Mouse (Mus musculus) kidney, embryonic 16.5 days (tissue): ENCODE measurements around the gene Teddm3. TPM values are rescaled to one million over a fixed set of nuclear protein-coding genes. Genes with fewer than 3 reads are reported as not detected.
"Not testable (repeated sequence)": the region's sequence is repeated elsewhere in the genome, so short reads cannot be mapped to it uniquely, and the experiment has no call there.

Experiments used
- ATAC-seq: fragments of 200-750 bp; cut with Nextera tagmentation; 2 replicates; pipeline ENCODE4 v1.8.0; 2017; ENCODE audit warnings: moderate TSS enrichment; ENCODE audit not compliant: low FRiP score, low TSS enrichment
- H3K27ac ChIP-seq: fragments of 300-500 bp; sonication (generic); 2 replicates; pipeline ENCODE4 v1.5.1; 2014; ENCODE audit warnings: low read length
- H3K27me3 ChIP-seq: fragments of 300-500 bp; sonication (generic); 2 replicates; pipeline ENCODE4 v1.6.1; 2014; ENCODE audit warnings: low read length, control low read depth, mixed read lengths; ENCODE audit not compliant: insufficient read depth
- H3K36me3 ChIP-seq: fragments of 300-500 bp; sonication (generic); 2 replicates; pipeline ENCODE4 v1.6.1; 2014; ENCODE audit warnings: low read length, control low read depth, mixed read lengths; ENCODE audit not compliant: insufficient read depth
- H3K4me1 ChIP-seq: fragments of 300-500 bp; sonication (generic); 2 replicates; pipeline ENCODE4 v1.6.1; 2014; ENCODE audit warnings: low read length, control low read depth, mixed read lengths; ENCODE audit not compliant: insufficient read depth
- H3K4me2 ChIP-seq: fragments of 300-500 bp; sonication (generic); replicated peaks from 2 replicates; pipeline ENCODE4 v1.6.1; 2014; ENCODE audit warnings: low read depth, low read length
- H3K4me3 ChIP-seq: fragments of 300-500 bp; sonication (generic); 2 replicates; pipeline ENCODE4 v1.5.1; 2014; ENCODE audit warnings: mild to moderate bottlenecking, low read length
- H3K9ac ChIP-seq: fragments of 300-500 bp; sonication (generic); replicated peaks from 2 replicates; pipeline ENCODE4 v1.6.1; 2014; ENCODE audit warnings: low read length
- H3K9me3 ChIP-seq: fragments of 300-500 bp; sonication (generic); 2 replicates; pipeline ENCODE4 v1.6.1; 2016; ENCODE audit warnings: low read length, control low read depth
- WGBS: fragments of 180-500 bp; shearing (Covaris S2); extraction: QIAGEN DNeasy Blood & Tissue Kit; methylation state at CpG from one replicate; pipeline ENCODE4 v1.1.7; 2014; 5-methylcytosine and 5-hydroxymethylcytosine counted together
- polyA plus RNA-seq: library from polyadenylated mRNA; unstranded; fragments of >200 nt; fragmentation: Nextera tagmentation; extraction: Ambion mirVana; gene quantifications from 2 replicates; pipeline ENCODE4 v1.2.1, GENCODE M21; 2015

Teddm3 gene
- 0.14 TPM in 1 of 2 replicates, not detected in the other for polyA plus RNA-seq

GRCm38 (mm10) chr16:21153900-21154299 lies at the start of gene Teddm3:
Gene Teddm3, minus strand, starts transcription at chr16:21154000.
- H3K36me3 ChIP-seq, H3K4me1 ChIP-seq, H3K9ac ChIP-seq, H3K9me3 ChIP-seq, H3K27me3 ChIP-seq, H3K27ac ChIP-seq, H3K4me3 ChIP-seq, H3K4me2 ChIP-seq, ATAC-seq: not testable (repeated sequence)
- no CpG with 5 or more reads among the region's 2 CpGs for WGBS

- Histone ChIP-seq H3K27me3 (peaks cover 9% of the 10 kb centered on the region), H3K9ac (no peak overlapping the region), H3K4me3 (no peak overlapping the region), H3K4me2 (no peak overlapping the region), H3K27ac (no peak overlapping the region), H3K9me3 (no peaks in the 10 kb centered on the region), H3K4me1 (peaks cover 24% of the 10 kb centered on the region), H3K36me3 (no peaks in the 10 kb centered on the region)
- ATAC-seq = no peak
- 88% methylated on average over 4 of the region's 4 CpGs for WGBS
Measured at GRCm38 (mm10) chr16:21202731-21203130, 48.9 kb upstream of the Teddm3 start.

GRCm38 (mm10) chr16:21199426-21199825 lies 45.6 kb upstream of the Teddm3 start:
- Histone ChIP-seq H3K9ac (no peak overlapping the region), H3K4me1 (no peaks in the 10 kb centered on the region), H3K9me3 (no peaks in the 10 kb centered on the region), H3K36me3 (no peaks in the 10 kb centered on the region), H3K4me2 (no peak overlapping the region), H3K27ac (no peak overlapping the region), H3K4me3 (no peak overlapping the region), H3K27me3 (peaks cover 9% of the 10 kb centered on the region)
- no peak for ATAC-seq
- WGBS = 78% methylated on average over 8 of the region's 8 CpGs

- Histone ChIP-seq H3K4me3 (no peak overlapping the region), H3K27me3 (peaks cover 8% of the 10 kb centered on the region), H3K4me1 (no peaks in the 10 kb centered on the region), H3K9ac (no peak overlapping the region), H3K9me3 (no peaks in the 10 kb centered on the region), H3K36me3 (no peaks in the 10 kb centered on the region), H3K27ac (no peak overlapping the region), H3K4me2 (no peak overlapping the region)
- no peak for ATAC-seq
- 0% methylated on average over 1 of the region's 1 CpGs for WGBS
Measured at GRCm38 (mm10) chr16:21198529-21198928, 44.7 kb upstream of the Teddm3 start.

- no peaks in the 10 kb centered on the region for H3K36me3 ChIP-seq
- no peak for ATAC-seq
- no peak overlapping the region for H3K9ac ChIP-seq
- 82% methylated on average over 7 of the region's 7 CpGs for WGBS
- H3K4me2 ChIP-seq = no peak overlapping the region
- no peaks in the 10 kb centered on the region for H3K4me1 ChIP-seq
- no peaks in the 10 kb centered on the region for H3K9me3 ChIP-seq
- H3K27ac ChIP-seq = no peak overlapping the region
- no peak overlapping the region for H3K4me3 ChIP-seq
- peaks cover 3% of the 10 kb centered on the region for H3K27me3 ChIP-seq
Measured at GRCm38 (mm10) chr16:21198006-21198405, 44.2 kb upstream of the Teddm3 start.

- no peak overlapping the region for H3K4me2 ChIP-seq
- no peaks in the 10 kb centered on the region for H3K36me3 ChIP-seq
- H3K4me1 ChIP-seq = no peaks in the 10 kb centered on the region; the same call in 1 of the 2 replicates
- ATAC-seq = no peak
- no peak overlapping the region for H3K4me3 ChIP-seq
- WGBS = 90% methylated on average over 4 of the region's 4 CpGs
- H3K9me3 ChIP-seq = no peaks in the 10 kb centered on the region
- no peak overlapping the region for H3K9ac ChIP-seq
- H3K27me3 ChIP-seq = no peaks in the 10 kb centered on the region; the same call in none of the 2 replicates
- H3K27ac ChIP-seq = no peak overlapping the region
Measured at GRCm38 (mm10) chr16:21197542-21197941, 43.7 kb upstream of the Teddm3 start.

- Histone ChIP-seq H3K9me3 (no peaks in the 10 kb centered on the region), H3K4me2 (no peak overlapping the region), H3K27me3 (no peaks in the 10 kb centered on the region; the same call in 1 of the 2 replicates), H3K27ac (no peak overlapping the region), H3K4me3 (no peak overlapping the region), H3K36me3 (no peaks in the 10 kb centered on the region), H3K9ac (no peak overlapping the region), H3K4me1 (peaks cover 4% of the 10 kb centered on the region; the same call in 1 of the 2 replicates)
- WGBS = 84% methylated on average over 3 of the region's 3 CpGs
- no peak for ATAC-seq
Measured at GRCm38 (mm10) chr16:21196576-21196975, 42.8 kb upstream of the Teddm3 start.

GRCm38 (mm10) chr16:21195260-21195866 lies 41.6 kb upstream of the Teddm3 start:
- no peak overlapping the region for H3K9ac ChIP-seq
- H3K4me1 ChIP-seq = peaks cover 4% of the 10 kb centered on the region; the same call in 1 of the 2 replicates
- H3K9me3 ChIP-seq = no peaks in the 10 kb centered on the region
- no peak for ATAC-seq
- no peaks in the 10 kb centered on the region for H3K36me3 ChIP-seq
- H3K4me2 ChIP-seq = no peak overlapping the region
- H3K27ac ChIP-seq = no peak overlapping the region
- no peaks in the 10 kb centered on the region for H3K27me3 ChIP-seq
- no peak overlapping the region for H3K4me3 ChIP-seq
- 57% methylated on average over 8 of the region's 8 CpGs for WGBS

DNA sequence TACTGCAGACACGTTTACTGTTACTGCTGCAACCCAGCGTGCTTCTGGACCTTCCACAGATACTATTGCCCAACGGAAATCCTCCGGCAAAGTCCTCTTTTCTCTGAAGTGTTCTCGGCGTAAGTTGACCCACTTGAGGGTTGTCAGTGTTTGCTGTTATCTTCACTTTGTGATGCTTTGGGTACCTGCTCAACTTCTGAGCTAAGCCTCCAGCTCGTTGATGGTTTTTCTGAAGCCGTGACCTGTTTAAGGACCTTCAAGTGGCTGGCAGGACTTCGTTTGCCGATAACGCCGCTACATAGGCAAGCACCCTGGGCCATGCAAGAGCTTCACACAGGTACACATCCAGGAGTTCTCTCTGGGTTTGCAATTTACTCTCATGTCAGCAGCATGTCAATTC lies 40.4 kb upstream of the Teddm3 start:
- Histone ChIP-seq H3K9ac (no peak overlapping the region), H3K27ac (no peak overlapping the region), H3K27me3 (no peaks in the 10 kb centered on the region), H3K9me3 (no peaks in the 10 kb centered on the region), H3K36me3 (no peaks in the 10 kb centered on the region), H3K4me3 (no peak overlapping the region), H3K4me2 (no peak overlapping the region), H3K4me1 (peaks cover 4% of the 10 kb centered on the region; the same call in 1 of the 2 replicates)
- no peak for ATAC-seq
- 88% methylated on average over 12 of the region's 12 CpGs for WGBS

GRCm38 (mm10) chr16:21192509-21193354 lies 38.9 kb upstream of the Teddm3 start:
- H3K9ac ChIP-seq = no peak overlapping the region

More at GRCm38 (mm10) chr16:21192509-21193354, 38.9 kb upstream of the Teddm3 start:
- no peak overlapping the region for H3K4me3 ChIP-seq
- peaks cover 4% of the 10 kb centered on the region; the same call in 1 of the 2 replicates for H3K4me1 ChIP-seq
- H3K36me3 ChIP-seq = no peaks in the 10 kb centered on the region
- H3K27ac ChIP-seq = no peak overlapping the region
- H3K9me3 ChIP-seq = no peaks in the 10 kb centered on the region
- peak; percentile 66 for ATAC-seq
- H3K27me3 ChIP-seq = no peaks in the 10 kb centered on the region
- WGBS = 38% methylated on average over 7 of the region's 7 CpGs
- H3K4me2 ChIP-seq = no peak overlapping the region
